Comparison of ENCODE assay signal across 13 mouse cellular contexts in genomic region chr5:142778135-142778534, GRCm38 (mm10). TPM values are rescaled to one million over a fixed set of nuclear protein-coding genes. Genes with fewer than 3 reads are reported as not detected.
DNase-seq lines count a peak whose midpoint lies in the region; ATAC-seq and TF ChIP-seq lines count a peak whose summit lies in the region.
"Had no signal": no experiment of that assay in that cellular context is flagged by ENCODE, and none has a peak within 500 bp of the region (broad histone marks: within the 10 kb centered on the region; RNA-seq: fewer than 3 reads in every experiment).

No protein-coding gene starts in this region.

- H3K27me3 ChIP-seq in forebrain, embryonic 14.5 days (replicated peaks; ENCODE audit: control insufficient read depth, insufficient read depth, low read length), result no peaks in the 10 kb centered on the region
- H3K27me3 ChIP-seq in forebrain, embryonic 11.5 days (ENCODE audit: control insufficient read depth, insufficient read depth, low read length), result no peaks in the 10 kb centered on the region
- no peaks in the 10 kb centered on the region for H3K27me3 ChIP-seq in forebrain, embryonic 16.5 days (replicated peaks; ENCODE audit: control insufficient read depth, insufficient read depth, low read length)
- H3K27me3 ChIP-seq in hindbrain, postnatal 0 days (ENCODE audit: insufficient read depth, low read length), result no peaks in the 10 kb centered on the region
- no peaks in the 10 kb centered on the region for H3K27me3 ChIP-seq in intestine, postnatal 0 days (replicated peaks; ENCODE audit: control insufficient read depth, insufficient read depth, low read length)
- H3K27me3 ChIP-seq: intestine, embryonic 15.5 days; liver, embryonic 15.5 days; Patski had no signal

- H3K4me1 ChIP-seq in forebrain, embryonic 14.5 days (ENCODE audit: control insufficient read depth, insufficient read depth, low read length), result peaks cover 5% of the 10 kb centered on the region
- H3K4me1 ChIP-seq in forebrain, embryonic 11.5 days (replicated peaks; ENCODE audit: control insufficient read depth, insufficient read depth, low read length), result 0 out of 2 replicates have a peak, but pooled peaks cover 3% of the 10 kb centered on the region
- peaks cover 31% of the 10 kb centered on the region for H3K4me1 ChIP-seq in forebrain, embryonic 16.5 days (replicated peaks; ENCODE audit: control insufficient read depth, insufficient read depth, low read length)
- H3K4me1 ChIP-seq in hindbrain, postnatal 0 days (ENCODE audit: insufficient read depth, low read length), result peaks cover 18% of the 10 kb centered on the region
- peaks cover 4% of the 10 kb centered on the region for H3K4me1 ChIP-seq in intestine, postnatal 0 days (replicated peaks; ENCODE audit: control insufficient read depth, insufficient read depth, low read length)

- TF ChIP-seq CTCF in layer of hippocampus, adult 2 months (conservative IDR thresholded peaks at IDR 0.05), result no peak
- no peak for TF ChIP-seq CTCF in hindbrain, postnatal 0 days (IDR thresholded peaks at IDR 0.05; ENCODE audit: low read depth)
- TF ChIP-seq CTCF in intestine, postnatal 0 days (IDR thresholded peaks at IDR 0.05; ENCODE audit: low read depth), result no peak

- H3K4me3 ChIP-seq in forebrain, embryonic 14.5 days (ENCODE audit: low read depth, low read length), result no peak overlapping the region
- no peak overlapping the region for H3K4me3 ChIP-seq in forebrain, embryonic 11.5 days (ENCODE audit: low read depth, low read length)
- no peak overlapping the region for H3K4me3 ChIP-seq in layer of hippocampus, adult 2 months
- H3K4me3 ChIP-seq in forebrain, embryonic 16.5 days (replicated peaks; ENCODE audit: low read length), result no peak overlapping the region
- no peak overlapping the region for H3K4me3 ChIP-seq in hindbrain, postnatal 0 days (ENCODE audit: low read length)
- H3K4me3 ChIP-seq in intestine, postnatal 0 days (ENCODE audit: low read depth, low read length), result no peak overlapping the region
- H3K4me3 ChIP-seq: intestine, embryonic 15.5 days; liver, embryonic 15.5 days had no signal

- H3K4me2 ChIP-seq in forebrain, embryonic 14.5 days (ENCODE audit: low read length), result no peak overlapping the region
- H3K4me2 ChIP-seq in forebrain, embryonic 11.5 days (ENCODE audit: low read depth, low read length, severe bottlenecking), result no peak overlapping the region
- H3K4me2 ChIP-seq in forebrain, embryonic 16.5 days (ENCODE audit: low read length), result no peak overlapping the region
- H3K4me2 ChIP-seq in hindbrain, postnatal 0 days (ENCODE audit: low read depth, low read length), result no peak overlapping the region
- H3K4me2 ChIP-seq in intestine, postnatal 0 days (replicated peaks; ENCODE audit: low read depth), result no peak overlapping the region
- H3K4me2 ChIP-seq: intestine, embryonic 15.5 days; liver, embryonic 15.5 days had no signal

- no peak for DNase-seq in forebrain, embryonic 14.5 days (ENCODE audit: low spot score)
- DNase-seq in forebrain, embryonic 11.5 days (ENCODE audit: low spot score), result no peak
- DNase-seq in layer of hippocampus, adult 2 months (ENCODE audit: low spot score in 2 of 2), result no peak
- no peak for DNase-seq in layer of hippocampus, adult 8-10 months (ENCODE audit: low spot score in 2 of 2)
- DNase-seq in hindbrain, postnatal 0 days (ENCODE audit: low spot score), result peak; percentile 67
- no peak for DNase-seq in right cerebral cortex, postnatal 25 days
- DNase-seq: B cell, adult 2 months; cerebellum, adult 2 months had no signal

- no peak; the same call in 1 of the 2 replicates for ATAC-seq in forebrain, embryonic 14.5 days
- ATAC-seq in forebrain, embryonic 11.5 days (replicated peaks; ENCODE audit: low FRiP score), result no peak
- peak; percentile 47 for ATAC-seq in forebrain, embryonic 16.5 days
- peak; percentile 77 for ATAC-seq in hindbrain, postnatal 0 days
- ATAC-seq in intestine, postnatal 0 days, result no peak
- ATAC-seq: intestine, embryonic 15.5 days; Patski had no signal

- peak overlapping the region; percentile 27; the same call in 1 of the 2 replicates for H3K27ac ChIP-seq in forebrain, embryonic 14.5 days (ENCODE audit: low read depth, low read length)
- no peak overlapping the region for H3K27ac ChIP-seq in forebrain, embryonic 11.5 days (ENCODE audit: low read depth, low read length)
- peak overlapping the region; percentile 52; the same call in 1 of the 2 replicates for H3K27ac ChIP-seq in layer of hippocampus, adult 2 months
- H3K27ac ChIP-seq in forebrain, embryonic 16.5 days (ENCODE audit: low read length), result no peak overlapping the region; the same call in none of the 2 replicates
- peak overlapping the region; percentile 11; the same call in 1 of the 2 replicates for H3K27ac ChIP-seq in hindbrain, postnatal 0 days
- H3K27ac ChIP-seq in intestine, postnatal 0 days (ENCODE audit: low read depth, low read length), result no peak overlapping the region
- H3K27ac ChIP-seq: intestine, embryonic 15.5 days; liver, embryonic 15.5 days had no signal

- H3K9ac ChIP-seq in forebrain, embryonic 14.5 days (ENCODE audit: low read length), result no peak overlapping the region
- H3K9ac ChIP-seq in forebrain, embryonic 11.5 days (ENCODE audit: low read length), result no peak overlapping the region
- H3K9ac ChIP-seq in forebrain, embryonic 16.5 days (replicated peaks; ENCODE audit: low read depth, low read length), result no peak overlapping the region
- H3K9ac ChIP-seq in hindbrain, postnatal 0 days (replicated peaks; ENCODE audit: low read length), result no peak overlapping the region
- no peak overlapping the region for H3K9ac ChIP-seq in intestine, postnatal 0 days (ENCODE audit: low read depth, low read length)
- H3K9ac ChIP-seq: intestine, embryonic 15.5 days; liver, embryonic 15.5 days had no signal

- H3K9me3 ChIP-seq in forebrain, embryonic 14.5 days (replicated peaks; ENCODE audit: control insufficient read depth, low read length), result no peaks in the 10 kb centered on the region
- no peaks in the 10 kb centered on the region for H3K9me3 ChIP-seq in forebrain, embryonic 11.5 days (ENCODE audit: control insufficient read depth, low read length)
- H3K9me3 ChIP-seq in forebrain, embryonic 16.5 days (ENCODE audit: control insufficient read depth, low read length), result no peaks in the 10 kb centered on the region
- no peaks in the 10 kb centered on the region for H3K9me3 ChIP-seq in hindbrain, postnatal 0 days (ENCODE audit: low read length)
- H3K9me3 ChIP-seq in intestine, postnatal 0 days (ENCODE audit: control insufficient read depth), result no peaks in the 10 kb centered on the region
- H3K9me3 ChIP-seq: intestine, embryonic 15.5 days; liver, embryonic 15.5 days had no signal

- H3K36me3 ChIP-seq in forebrain, embryonic 14.5 days (ENCODE audit: control insufficient read depth, insufficient read depth, low read length), result peaks cover 63% of the 10 kb centered on the region
- peaks cover 26% of the 10 kb centered on the region for H3K36me3 ChIP-seq in forebrain, embryonic 11.5 days (ENCODE audit: control insufficient read depth, insufficient read depth, low read length)
- H3K36me3 ChIP-seq in forebrain, embryonic 16.5 days (ENCODE audit: control insufficient read depth, insufficient read depth), result peaks cover 24% of the 10 kb centered on the region
- peaks cover 13% of the 10 kb centered on the region; the same call in 1 of the 2 replicates for H3K36me3 ChIP-seq in hindbrain, postnatal 0 days (ENCODE audit: insufficient read depth, low read length)
- peaks cover 61% of the 10 kb centered on the region for H3K36me3 ChIP-seq in intestine, postnatal 0 days (ENCODE audit: control insufficient read depth, insufficient read depth)

- WGBS in forebrain, embryonic 14.5 days, result 60% methylated on average over 8 of the region's 8 CpGs
- WGBS in forebrain, embryonic 11.5 days, result 78% methylated on average over 8 of the region's 8 CpGs
- WGBS in forebrain, embryonic 16.5 days, result 67% methylated on average over 8 of the region's 8 CpGs
- WGBS in hindbrain, postnatal 0 days, result 54% methylated on average over 8 of the region's 8 CpGs
- 75% methylated on average over 8 of the region's 8 CpGs for WGBS in intestine, postnatal 0 days

RNA-seq across cellular contexts. Expression of gene Tnrc18, which starts 39.3 kb away (rescaled TPM):
- polyA plus RNA-seq in forebrain, embryonic 14.5 days (2014; fragmentation: Nextera tagmentation; extraction: Ambion mirVana), result 27.5 and 36.6 TPM in 2 replicates
- polyA plus RNA-seq in forebrain, embryonic 11.5 days (2014; fragmentation: Nextera tagmentation; extraction: Ambion mirVana), result 55.2 and 55.7 TPM in 2 replicates
- total RNA-seq in layer of hippocampus, adult 2 months (2021), result 100 to 1,000 TPM; 142 to 143 TPM
- total RNA-seq in layer of hippocampus, adult 8-10 months (2022), result 100 to 1,000 TPM; 131 to 153 (median 136) TPM
- polyA plus RNA-seq in forebrain, embryonic 16.5 days (2015; fragmentation: Nextera tagmentation; extraction: Ambion mirVana), result 34.8 and 40.4 TPM in 2 replicates
- 134 and 137 TPM in 2 replicates for total RNA-seq in hindbrain, postnatal 0 days (2014; rRNA removed)
- polyA plus RNA-seq in hindbrain, postnatal 0 days (2015; fragmentation: Nextera tagmentation; extraction: Ambion mirVana), result 17.0 and 19.9 TPM in 2 replicates
- 9.9 and 11.7 TPM in 2 replicates for polyA plus RNA-seq in intestine, postnatal 0 days (2015; fragmentation: Nextera tagmentation; extraction: Ambion mirVana)

Comparison
In these comparisons a context has a peak if more than half of its experiments do, and no peak if none do; other contexts are left out.
1. ATAC-seq: peak in forebrain, embryonic 16.5 days (single experiment) and hindbrain, postnatal 0 days (single experiment); none in forebrain, embryonic 14.5 days (single experiment), forebrain, embryonic 11.5 days (single experiment) and intestine, postnatal 0 days (single experiment).
2. H3K27ac ChIP-seq: peak in forebrain, embryonic 14.5 days (single experiment), layer of hippocampus, adult 2 months (single experiment) and hindbrain, postnatal 0 days (single experiment); none in forebrain, embryonic 11.5 days (single experiment), forebrain, embryonic 16.5 days (single experiment) and intestine, postnatal 0 days (single experiment).